Mouse (Mus musculus) retina, postnatal 1 day (tissue): Measurements from ENCODE around the gene Pik3r6.

ENCODE experiments used
- DNase-seq: peaks from one replicate; pipeline ENCODE4 v3.0.0-alpha.2; 2012

Pik3r6 gene

DNA sequence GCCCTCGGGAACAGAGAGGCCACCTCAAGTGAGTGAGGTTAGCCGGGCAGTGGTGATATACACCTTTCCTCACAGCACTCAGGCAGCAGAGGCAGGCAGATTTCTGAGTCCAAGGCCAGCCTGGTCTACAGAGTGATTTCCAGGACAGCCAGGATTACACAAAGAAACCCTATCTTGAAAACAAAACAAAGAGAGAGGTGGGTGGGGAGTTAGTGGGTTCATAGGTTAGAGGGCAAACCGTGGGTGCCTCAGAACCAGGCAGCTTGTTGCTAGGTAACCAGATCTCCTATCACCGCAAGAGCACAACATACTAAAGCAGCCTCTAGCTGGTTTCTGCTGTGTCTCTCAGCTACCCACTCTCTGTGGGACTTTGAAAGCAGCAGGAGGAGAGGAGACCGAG, 83.9 kb downstream of the Pik3r6 start, which contains the start of gene Ccdc42:
TSS of gene Ccdc42 (plus strand) at position 301 of the 400 bp plus-strand sequence.
- no peak for DNase-seq

DNA sequence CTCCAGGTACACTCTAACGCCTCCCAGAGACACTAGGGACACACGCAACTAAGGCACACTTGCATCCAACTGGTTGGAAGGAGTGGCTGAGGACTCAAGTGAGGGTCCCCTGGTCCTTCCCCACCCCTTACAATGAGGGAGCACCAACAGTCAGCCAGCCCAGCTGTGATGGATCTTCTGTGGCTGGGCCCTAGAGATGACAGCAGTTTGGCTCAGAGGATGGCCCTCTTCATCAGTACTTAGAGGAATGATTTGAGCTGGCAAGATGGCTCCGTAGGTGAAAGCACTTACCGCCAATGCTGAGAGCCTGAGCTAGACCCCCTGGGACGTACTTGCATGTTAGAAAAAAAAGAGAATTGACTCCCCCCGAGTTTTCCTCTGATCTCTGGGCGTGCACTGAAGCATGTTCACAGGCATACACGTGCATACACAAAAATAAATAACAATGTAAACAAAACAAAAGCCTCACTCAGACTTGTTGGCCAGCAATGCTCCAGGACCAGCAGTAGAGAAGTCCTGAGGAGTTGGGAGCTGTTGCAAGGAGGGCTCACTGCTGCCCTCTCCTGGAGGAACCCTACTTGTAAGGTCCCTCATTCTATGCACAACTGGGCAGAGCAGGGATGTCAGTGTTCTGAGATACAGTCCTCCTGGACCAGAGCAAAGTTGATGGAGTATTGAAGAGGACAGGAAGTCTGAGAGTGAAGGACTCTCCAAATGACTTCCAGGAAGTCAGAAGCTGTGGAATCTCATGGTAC, 86.4 kb downstream of the Pik3r6 start:
- DNase-seq, result peak; percentile 66

DNA sequence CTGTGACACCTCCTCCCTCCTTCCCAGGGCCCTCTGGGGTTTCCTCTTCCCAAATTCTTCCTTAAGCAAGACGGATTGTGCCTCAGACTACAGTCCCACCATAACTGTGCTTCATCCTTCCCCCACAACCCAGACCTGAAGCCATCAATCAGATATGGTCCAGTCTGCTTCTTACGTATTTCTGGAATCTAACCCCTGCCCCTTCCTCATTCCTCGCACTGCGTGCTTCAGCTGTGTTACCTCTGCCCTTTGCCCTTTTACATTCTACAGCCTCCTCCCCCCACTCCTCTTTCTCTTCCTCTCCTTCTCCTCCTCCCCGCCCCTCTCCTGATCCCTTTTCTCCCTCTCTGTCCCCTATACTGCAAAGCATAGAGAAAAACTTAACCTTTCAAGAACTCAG, 88.9 kb downstream of the Pik3r6 start:
- no peak for DNase-seq

DNA sequence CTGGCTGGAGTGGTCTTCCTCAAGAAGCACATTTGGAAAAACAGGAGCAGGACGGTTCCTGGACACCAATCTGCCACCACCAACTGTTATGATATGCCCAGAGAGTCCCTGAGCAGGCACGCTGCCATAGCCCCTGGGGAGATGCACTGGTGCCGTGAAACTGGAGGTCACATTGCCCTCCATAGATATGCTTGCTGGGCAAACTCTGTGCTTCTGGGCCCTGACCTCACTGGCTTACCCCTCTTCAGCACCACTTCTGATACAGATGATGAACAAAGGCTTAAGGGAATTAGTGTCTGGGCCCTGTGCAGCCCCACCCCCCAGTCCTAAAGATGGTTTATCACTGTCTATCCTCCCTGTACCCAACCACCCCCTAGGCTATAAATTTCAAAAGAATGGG, 90.4 kb downstream of the Pik3r6 start:
- peak; percentile 9 for DNase-seq

DNA sequence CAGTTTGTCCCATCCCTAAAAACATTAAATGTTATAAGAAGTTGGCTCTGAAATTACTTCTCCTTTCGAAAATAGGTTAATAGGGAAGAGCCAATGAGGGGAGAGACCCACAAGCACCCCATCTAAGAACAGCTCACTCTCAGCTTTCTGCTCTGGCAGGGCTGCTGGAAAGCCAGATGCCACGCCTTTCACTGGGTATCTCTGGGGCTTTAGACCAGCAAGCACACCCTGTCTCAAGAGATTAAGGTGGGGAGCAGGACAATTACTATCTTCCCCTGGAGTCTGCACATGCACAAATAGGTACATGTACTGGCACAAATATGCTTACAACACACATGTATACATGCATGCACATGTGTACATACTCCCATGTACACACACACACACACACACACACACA, 95.1 kb downstream of the Pik3r6 start:
- DNase-seq, result no peak

DNA sequence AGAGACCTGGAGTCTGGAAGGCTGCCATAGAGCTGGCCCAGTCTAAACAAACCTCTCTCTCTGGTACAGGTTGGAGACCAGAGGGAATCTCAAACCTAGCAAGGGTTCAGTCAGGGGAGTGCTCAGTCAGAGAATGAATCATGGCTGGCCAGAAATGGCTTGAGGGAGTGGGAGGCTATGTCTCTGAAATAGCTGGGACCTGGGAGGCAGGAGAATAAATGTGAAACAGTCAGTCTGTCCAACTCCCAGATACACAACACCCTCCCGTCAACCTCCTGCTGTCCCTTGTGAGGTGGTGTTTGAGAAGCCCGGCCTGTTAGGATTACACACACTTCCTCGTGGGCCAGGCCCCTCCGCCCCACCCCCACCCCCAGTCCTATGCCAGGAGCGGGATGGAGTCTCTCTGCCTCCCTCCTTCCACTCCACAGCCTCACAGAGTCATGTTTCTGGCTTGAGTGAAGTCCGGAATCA, 97.8 kb downstream of the Pik3r6 start:
- DNase-seq, result no peak

DNA sequence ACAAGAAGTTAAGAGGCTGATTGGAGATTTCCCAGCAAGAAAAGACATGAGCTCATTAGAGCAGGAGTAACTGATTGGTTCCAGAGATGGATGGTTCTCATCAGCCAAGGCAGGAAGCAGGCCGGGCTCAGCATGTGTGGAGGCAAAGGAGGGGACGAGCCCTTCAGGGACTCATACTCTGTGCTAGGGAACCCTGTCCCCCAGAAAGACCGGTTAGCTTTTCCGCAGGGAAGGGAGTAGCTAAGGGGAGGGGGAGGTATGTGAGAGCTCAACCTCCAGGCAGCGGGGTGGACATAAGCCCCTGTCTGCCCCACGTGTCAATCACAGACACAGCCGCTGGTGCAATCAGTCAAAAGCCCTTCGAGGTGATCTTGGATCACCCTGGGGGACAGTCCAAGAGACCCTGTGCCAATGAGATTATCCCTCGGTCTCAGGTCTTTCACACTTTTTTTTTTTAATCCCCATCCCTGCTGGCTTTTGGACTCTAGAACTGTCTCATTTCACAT, 98.7 kb downstream of the Pik3r6 start:
- DNase-seq, result peak; percentile 71
